ENCODE assay signal across 8 mouse cellular contexts in the genomic region with DNA sequence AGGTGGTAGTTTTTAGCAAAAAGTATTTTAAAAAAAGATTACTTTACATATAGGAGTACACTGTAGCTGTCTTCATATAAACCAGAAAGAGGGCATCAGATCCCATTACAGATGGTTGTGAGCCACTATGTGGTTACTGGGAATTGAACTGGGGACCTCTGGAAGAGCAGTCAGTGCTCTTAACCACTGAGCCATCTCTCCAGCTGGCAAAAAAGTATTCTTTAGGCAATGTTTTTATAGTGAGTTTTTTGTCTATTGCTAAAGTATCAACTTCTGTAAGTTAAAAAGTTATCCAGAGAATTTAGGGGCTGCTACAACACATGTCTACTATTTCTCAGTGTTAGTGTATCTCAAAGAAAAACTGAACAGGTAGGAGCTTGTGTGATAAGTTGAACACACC. TPM values are rescaled to one million over a fixed set of nuclear protein-coding genes. Genes with fewer than 3 reads are reported as not detected.
DNase-seq lines count a peak whose midpoint lies in the region; ATAC-seq and TF ChIP-seq lines count a peak whose summit lies in the region.
"Had no signal": no experiment of that assay in that cellular context is flagged by ENCODE, and none has a peak within 500 bp of the region (broad histone marks: within the 10 kb centered on the region; RNA-seq: fewer than 3 reads in every experiment).

No protein-coding gene starts in this region.

- H3K9ac ChIP-seq in midbrain, embryonic 12.5 days (replicated peaks), result no peak overlapping the region
- H3K9ac ChIP-seq in midbrain, postnatal 0 days (replicated peaks; ENCODE audit: low read length, poor library complexity, severe bottlenecking), result no peak overlapping the region
- H3K9ac ChIP-seq in intestine, postnatal 0 days (ENCODE audit: low read depth, low read length), result no peak overlapping the region
- H3K9ac ChIP-seq in stomach, embryonic 15.5 days, result no peak overlapping the region

- peaks cover 13% of the 10 kb centered on the region for H3K4me1 ChIP-seq in midbrain, embryonic 12.5 days
- H3K4me1 ChIP-seq in midbrain, postnatal 0 days (ENCODE audit: insufficient read depth, low read length), result no peaks in the 10 kb centered on the region
- no peaks in the 10 kb centered on the region; the same call in 1 of the 2 replicates for H3K4me1 ChIP-seq in brown adipose tissue, adult 24 weeks (ENCODE audit: control insufficient read depth, insufficient read depth, insufficient read length, low read length)
- H3K4me1 ChIP-seq in intestine, postnatal 0 days (replicated peaks; ENCODE audit: control insufficient read depth, insufficient read depth, low read length), result 0 out of 2 replicates have a peak, but pooled peaks cover 5% of the 10 kb centered on the region
- H3K4me1 ChIP-seq in stomach, embryonic 15.5 days, result no peaks in the 10 kb centered on the region

- peak overlapping the region; percentile 65; the same call in 1 of the 2 replicates for H3K4me2 ChIP-seq in midbrain, embryonic 12.5 days (replicated peaks)
- H3K4me2 ChIP-seq in midbrain, postnatal 0 days (ENCODE audit: low read depth, low read length, poor library complexity, severe bottlenecking), result no peak overlapping the region
- H3K4me2 ChIP-seq in intestine, postnatal 0 days (replicated peaks; ENCODE audit: low read depth), result peak overlapping the region; percentile 64
- peak overlapping the region; percentile 67; the same call in 1 of the 2 replicates for H3K4me2 ChIP-seq in stomach, embryonic 15.5 days

- DNase-seq in midbrain, postnatal 0 days (ENCODE audit: low spot score), result no peak
- no peak for DNase-seq in layer of hippocampus, adult 11-12 months (ENCODE audit: low spot score)
- no peak for DNase-seq in gastrocnemius, adult 8-10 months (ENCODE audit: low spot score in 2 of 2)
- DNase-seq: cerebellum, adult 11 months had no signal

- peaks cover 33% of the 10 kb centered on the region for H3K36me3 ChIP-seq in midbrain, embryonic 12.5 days
- H3K36me3 ChIP-seq in midbrain, postnatal 0 days (ENCODE audit: insufficient read depth, low read length), result peaks cover 14% of the 10 kb centered on the region; the same call in 1 of the 2 replicates
- peaks cover 21% of the 10 kb centered on the region for H3K36me3 ChIP-seq in intestine, postnatal 0 days (ENCODE audit: control insufficient read depth, insufficient read depth)
- peaks cover 17% of the 10 kb centered on the region for H3K36me3 ChIP-seq in stomach, embryonic 15.5 days

- ATAC-seq in midbrain, embryonic 12.5 days (ENCODE audit: low FRiP score, low read depth), result no peak
- no peak for ATAC-seq in midbrain, postnatal 0 days (ENCODE audit: low FRiP score)
- ATAC-seq in intestine, postnatal 0 days, result no peak
- no peak for ATAC-seq in stomach, embryonic 15.5 days (ENCODE audit: insufficient read depth, low FRiP score, low read depth)

- H3K27ac ChIP-seq in midbrain, embryonic 12.5 days (replicated peaks), result 0 out of 2 replicates have a peak overlapping the region, but pooled peaks have one; percentile 72
- H3K27ac ChIP-seq in midbrain, postnatal 0 days (ENCODE audit: low read depth, low read length), result no peak overlapping the region
- no peak overlapping the region; the same call in 1 of the 2 replicates for H3K27ac ChIP-seq in brown adipose tissue, adult 24 weeks (replicated peaks; ENCODE audit: low read depth, low read length)
- H3K27ac ChIP-seq in intestine, postnatal 0 days (ENCODE audit: low read depth, low read length), result peak overlapping the region; percentile 79; the same call in 1 of the 2 replicates
- peak overlapping the region; percentile 87 for H3K27ac ChIP-seq in stomach, embryonic 15.5 days

- no peaks in the 10 kb centered on the region for H3K9me3 ChIP-seq in midbrain, embryonic 12.5 days
- H3K9me3 ChIP-seq in midbrain, postnatal 0 days (ENCODE audit: low read length), result no peaks in the 10 kb centered on the region
- no peaks in the 10 kb centered on the region for H3K9me3 ChIP-seq in intestine, postnatal 0 days (ENCODE audit: control insufficient read depth)
- no peaks in the 10 kb centered on the region for H3K9me3 ChIP-seq in stomach, embryonic 15.5 days

- H3K27me3 ChIP-seq in midbrain, embryonic 12.5 days, result no peaks in the 10 kb centered on the region
- no peaks in the 10 kb centered on the region for H3K27me3 ChIP-seq in midbrain, postnatal 0 days (ENCODE audit: insufficient read depth, low read length)
- H3K27me3 ChIP-seq in intestine, postnatal 0 days (replicated peaks; ENCODE audit: control insufficient read depth, insufficient read depth, low read length), result no peaks in the 10 kb centered on the region
- no peaks in the 10 kb centered on the region for H3K27me3 ChIP-seq in stomach, embryonic 15.5 days (replicated peaks)

- TF ChIP-seq CTCF in midbrain, postnatal 0 days (IDR thresholded peaks at IDR 0.05), result no peak
- TF ChIP-seq CTCF in intestine, postnatal 0 days (IDR thresholded peaks at IDR 0.05; ENCODE audit: low read depth), result no peak

- peak overlapping the region; percentile 70; the same call in 1 of the 2 replicates for H3K4me3 ChIP-seq in midbrain, embryonic 12.5 days
- no peak overlapping the region for H3K4me3 ChIP-seq in midbrain, postnatal 0 days (ENCODE audit: low read depth, low read length)
- H3K4me3 ChIP-seq in brown adipose tissue, adult 24 weeks (ENCODE audit: insufficient read depth, low read depth, low read length), result peak overlapping the region; percentile 89
- H3K4me3 ChIP-seq in intestine, postnatal 0 days (ENCODE audit: low read depth, low read length), result no peak overlapping the region; the same call in 1 of the 2 replicates
- H3K4me3 ChIP-seq in stomach, embryonic 15.5 days (replicated peaks), result peak overlapping the region; percentile 69; the same call in 1 of the 2 replicates

RNA-seq across cellular contexts. Expression of a gene that starts 1.0 kb away (rescaled TPM):
- polyA plus RNA-seq in midbrain, embryonic 12.5 days (2016; fragmentation: Nextera tagmentation; extraction: Ambion mirVana), result 15.3 and 15.4 TPM in 2 replicates
- total RNA-seq in midbrain, postnatal 0 days (2014; rRNA removed), result 2.9 and 5.1 TPM in 2 replicates
- polyA plus RNA-seq in midbrain, postnatal 0 days (2015; fragmentation: Nextera tagmentation; extraction: Ambion mirVana), result 6.0 and 7.4 TPM in 2 replicates
- 4.0 and 4.4 TPM in 2 replicates for polyA plus RNA-seq in brown adipose tissue, adult 24 weeks (2012; ENCODE audit: insufficient read depth, insufficient read length, missing spikeins)
- 2.5 and 2.6 TPM in 2 replicates for polyA plus RNA-seq in intestine, postnatal 0 days (2015; fragmentation: Nextera tagmentation; extraction: Ambion mirVana)
- 7.7 and 9.3 TPM in 2 replicates for polyA plus RNA-seq in stomach, embryonic 15.5 days (2015; fragmentation: Nextera tagmentation; extraction: Ambion mirVana)
- under 1 TPM; 0.11 to 0.22 (median 0.20) TPM for total RNA-seq in gastrocnemius, adult 8-10 months (2022)

RNA-seq across cellular contexts. Expression of a gene that starts 50.0 kb away (rescaled TPM):
- polyA plus RNA-seq in midbrain, embryonic 12.5 days (2016; fragmentation: Nextera tagmentation; extraction: Ambion mirVana), result 28.5 and 33.9 TPM in 2 replicates
- 40.0 and 49.7 TPM in 2 replicates for total RNA-seq in midbrain, postnatal 0 days (2014; rRNA removed)
- 9.6 and 12.5 TPM in 2 replicates for polyA plus RNA-seq in midbrain, postnatal 0 days (2015; fragmentation: Nextera tagmentation; extraction: Ambion mirVana)
- polyA plus RNA-seq in brown adipose tissue, adult 24 weeks (2012; ENCODE audit: insufficient read depth, insufficient read length, missing spikeins), result 20.1 and 23.1 TPM in 2 replicates
- polyA plus RNA-seq in intestine, postnatal 0 days (2015; fragmentation: Nextera tagmentation; extraction: Ambion mirVana), result 8.0 and 9.0 TPM in 2 replicates
- 23.2 and 24.4 TPM in 2 replicates for polyA plus RNA-seq in stomach, embryonic 15.5 days (2015; fragmentation: Nextera tagmentation; extraction: Ambion mirVana)
- total RNA-seq in gastrocnemius, adult 8-10 months (2022), result 10 to 100 TPM; 46.3 to 53.8 (median 47.4) TPM

Comparison
In these comparisons a context has a peak if more than half of its experiments do, and no peak if none do; other contexts are left out.
1. H3K27ac ChIP-seq: peak in midbrain, embryonic 12.5 days (single experiment), intestine, postnatal 0 days (single experiment) and stomach, embryonic 15.5 days (single experiment); none in midbrain, postnatal 0 days (single experiment) and brown adipose tissue, adult 24 weeks (single experiment).
2. H3K4me3 ChIP-seq: peak in midbrain, embryonic 12.5 days (single experiment), brown adipose tissue, adult 24 weeks (single experiment) and stomach, embryonic 15.5 days (single experiment); none in midbrain, postnatal 0 days (single experiment) and intestine, postnatal 0 days (single experiment).